Mouse (Mus musculus): ENCODE measurements around the gene Crygf.
"Not testable (repeated sequence)": the region's sequence is repeated elsewhere in the genome, so short reads cannot be mapped to it uniquely, and the experiment has no call there.

The Crygf gene

GRCm38 (mm10) chr1:65926294-65926693 is at the start of gene Crygf:
Crygf (plus strand) TSS chr1:65926520.
- no peak for DNase-seq (ENCODE audit: low read depth)

GRCm38 (mm10) chr1:65925361-65926210 is 734 bp upstream of the Crygf start:
- no peak for DNase-seq (ENCODE audit: low read depth)

GRCm38 (mm10) chr1:65926696-65927095 is 376 bp downstream of the Crygf start:
- not testable (repeated sequence) for DNase-seq (ENCODE audit: low read depth)

- no peak for DNase-seq (ENCODE audit: low read depth)
These were observed 3.7 kb downstream of the Crygf start for GRCm38 (mm10) chr1:65930055-65930454.

- DNase-seq (ENCODE audit: low read depth) = peak; percentile 49
These were observed 5.9 kb downstream of the Crygf start for GRCm38 (mm10) chr1:65932091-65932812.
